Mouse (Mus musculus): ENCODE data around the gene Txndc15.
"Not testable (repeated sequence)": the region's sequence is repeated elsewhere in the genome, so short reads cannot be mapped to it uniquely, and the experiment has no call there.

The Txndc15 gene

GRCm38 (mm10) chr13:55714501-55715166 lies at the start of gene Txndc15:
Gene Txndc15 (plus strand): TSS chr13:55714650.
- peak; percentile 85 for DNase-seq (ENCODE audit: low read depth)

- DNase-seq (ENCODE audit: low read depth): peak; percentile 60
These were observed 45.9 kb upstream of the Txndc15 start for GRCm38 (mm10) chr13:55668550-55668949.

- peak; percentile 66 for DNase-seq (ENCODE audit: low read depth)
These were observed 41.7 kb upstream of the Txndc15 start for GRCm38 (mm10) chr13:55672711-55673110.

GRCm38 (mm10) chr13:55677364-55677763 lies 37.1 kb upstream of the Txndc15 start:
- no peak for DNase-seq (ENCODE audit: low read depth)

GRCm38 (mm10) chr13:55682201-55682600 lies 32.2 kb upstream of the Txndc15 start:
- no peak for DNase-seq (ENCODE audit: low read depth)

- DNase-seq (ENCODE audit: low read depth): no peak
These were observed 30.9 kb upstream of the Txndc15 start for GRCm38 (mm10) chr13:55683581-55683980.

- DNase-seq (ENCODE audit: low read depth): no peak
These were observed 28.3 kb upstream of the Txndc15 start for GRCm38 (mm10) chr13:55686107-55686633.

- no peak for DNase-seq (ENCODE audit: low read depth)
These were observed 26.4 kb upstream of the Txndc15 start for GRCm38 (mm10) chr13:55687927-55688602.

- peak; percentile 96 for DNase-seq (ENCODE audit: low read depth)
These were observed 21.8 kb upstream of the Txndc15 start, which contains the start of gene B230219D22Rik for GRCm38 (mm10) chr13:55692535-55693242. Gene B230219D22Rik (plus strand): TSS chr13:55693124.

- DNase-seq (ENCODE audit: low read depth): no peak
These were observed 21.2 kb upstream of the Txndc15 start for GRCm38 (mm10) chr13:55693243-55693721.

GRCm38 (mm10) chr13:55694110-55694509 lies 20.3 kb upstream of the Txndc15 start:
- DNase-seq (ENCODE audit: low read depth): no peak

- not testable (repeated sequence) for DNase-seq (ENCODE audit: low read depth)
These were observed 18.5 kb upstream of the Txndc15 start for GRCm38 (mm10) chr13:55695989-55696388.

GRCm38 (mm10) chr13:55704301-55704700 lies 10.1 kb upstream of the Txndc15 start:
- DNase-seq (ENCODE audit: low read depth): no peak

- DNase-seq (ENCODE audit: low read depth): peak; percentile 20
These were observed 1.6 kb upstream of the Txndc15 start for GRCm38 (mm10) chr13:55712846-55713245.

GRCm38 (mm10) chr13:55715167-55715512 lies 690 bp downstream of the Txndc15 start:
- no peak for DNase-seq (ENCODE audit: low read depth)

- DNase-seq (ENCODE audit: low read depth): peak; percentile 66
These were observed 1.6 kb downstream of the Txndc15 start for GRCm38 (mm10) chr13:55715908-55716510.

- DNase-seq (ENCODE audit: low read depth): no peak
These were observed 7.1 kb downstream of the Txndc15 start for GRCm38 (mm10) chr13:55721516-55721915.

- DNase-seq (ENCODE audit: low read depth): no peak
These were observed 7.5 kb downstream of the Txndc15 start for GRCm38 (mm10) chr13:55721995-55722394.

GRCm38 (mm10) chr13:55726598-55727119 lies 12.2 kb downstream of the Txndc15 start:
- no peak for DNase-seq (ENCODE audit: low read depth)

- peak; percentile 88 for DNase-seq (ENCODE audit: low read depth)
These were observed 12.8 kb downstream of the Txndc15 start, which contains the start of gene Pcbd2 for GRCm38 (mm10) chr13:55727120-55727838. Gene Pcbd2 (plus strand): TSS chr13:55727368.

GRCm38 (mm10) chr13:55727839-55728238 lies 13.4 kb downstream of the Txndc15 start:
- DNase-seq (ENCODE audit: low read depth): peak; percentile 88
